Mouse (Mus musculus): ENCODE measurements at regions not wholly inside any gene's neighbourhood (a gene's known extent, or its start where the extent isn't known, plus 50 kb on each side); places are given as distances from the start of the nearest gene placed in this dataset.

- no peaks in the 10 kb centered on the region for H3K27me3 ChIP-seq (ENCODE audit: insufficient read depth, low read length)
- ATAC-seq (ENCODE audit: low FRiP score) (no peak), DNase-seq (ENCODE audit: low spot score) (no peak)
- TF ChIP-seq CTCF (IDR thresholded peaks at IDR 0.05) = no peak
- no peak overlapping the region for H3K27ac ChIP-seq (ENCODE audit: low read depth, low read length)
- no peak overlapping the region for H3K4me3 ChIP-seq (ENCODE audit: low read depth, low read length)
- H3K36me3 ChIP-seq (ENCODE audit: insufficient read depth, low read length) = no peaks in the 10 kb centered on the region
- WGBS = 85% methylated on average over 12 of the region's 12 CpGs
- no peaks in the 10 kb centered on the region for H3K4me1 ChIP-seq (ENCODE audit: insufficient read depth, low read length)
- H3K9me3 ChIP-seq (ENCODE audit: low read length) = no peaks in the 10 kb centered on the region
- H3K9ac ChIP-seq (replicated peaks; ENCODE audit: low read length, poor library complexity, severe bottlenecking) = no peak overlapping the region
- H3K4me2 ChIP-seq (ENCODE audit: low read depth, low read length, poor library complexity, severe bottlenecking) = no peak overlapping the region
Measured at GRCm38 (mm10) chr4:84088166-84088565, 562.8 kb downstream of the Ccdc171 start.

GRCm38 (mm10) chr4:84092509-84092908 is 567.2 kb downstream of the Ccdc171 start:
- H3K27ac ChIP-seq (ENCODE audit: low read depth, low read length) = no peak overlapping the region; the same call in 1 of the 2 replicates
- 47% methylated on average over 9 of the region's 9 CpGs for WGBS
- H3K27me3 ChIP-seq (ENCODE audit: insufficient read depth, low read length) = no peaks in the 10 kb centered on the region
- no peak overlapping the region for H3K4me2 ChIP-seq (ENCODE audit: low read depth, low read length, poor library complexity, severe bottlenecking)
- no peaks in the 10 kb centered on the region for H3K9me3 ChIP-seq (ENCODE audit: low read length)
- no peak overlapping the region for H3K9ac ChIP-seq (replicated peaks; ENCODE audit: low read length, poor library complexity, severe bottlenecking)
- H3K36me3 ChIP-seq (ENCODE audit: insufficient read depth, low read length) = no peaks in the 10 kb centered on the region
- 0 out of 2 replicates have a peak, but pooled peaks have one; percentile 14 for TF ChIP-seq CTCF (IDR thresholded peaks at IDR 0.05)
- no peak overlapping the region for H3K4me3 ChIP-seq (ENCODE audit: low read depth, low read length)
- no peaks in the 10 kb centered on the region for H3K4me1 ChIP-seq (ENCODE audit: insufficient read depth, low read length)
- 0 out of 2 replicates have a peak, but pooled peaks have one; percentile 49 for ATAC-seq (ENCODE audit: low FRiP score)
- DNase-seq (ENCODE audit: low spot score) = no peak

GRCm38 (mm10) chr4:84095237-84095636 is 569.9 kb downstream of the Ccdc171 start:
- Histone ChIP-seq H3K27ac (ENCODE audit: low read depth, low read length) (no peak overlapping the region), H3K9ac (replicated peaks; ENCODE audit: low read length, poor library complexity, severe bottlenecking) (no peak overlapping the region), H3K4me2 (ENCODE audit: low read depth, low read length, poor library complexity, severe bottlenecking) (no peak overlapping the region), H3K9me3 (ENCODE audit: low read length) (no peaks in the 10 kb centered on the region), H3K4me3 (ENCODE audit: low read depth, low read length) (no peak overlapping the region), H3K27me3 (ENCODE audit: insufficient read depth, low read length) (no peaks in the 10 kb centered on the region), H3K36me3 (ENCODE audit: insufficient read depth, low read length) (no peaks in the 10 kb centered on the region), H3K4me1 (ENCODE audit: insufficient read depth, low read length) (no peaks in the 10 kb centered on the region)
- no peak for ATAC-seq (ENCODE audit: low FRiP score)
- no peak for TF ChIP-seq CTCF (IDR thresholded peaks at IDR 0.05)
- no peak for DNase-seq (ENCODE audit: low spot score)
- WGBS = 89% methylated on average over 3 of the region's 3 CpGs

- 91% methylated on average over 4 of the region's 4 CpGs for WGBS
Measured at GRCm38 (mm10) chr4:84096081-84096480, 570.7 kb downstream of the Ccdc171 start.

GRCm38 (mm10) chr4:84099071-84099470 is 573.7 kb downstream of the Ccdc171 start:
- no peaks in the 10 kb centered on the region for H3K4me1 ChIP-seq (ENCODE audit: insufficient read depth, low read length)
- no peak for DNase-seq (ENCODE audit: low spot score)
- H3K9ac ChIP-seq (replicated peaks; ENCODE audit: low read length, poor library complexity, severe bottlenecking) = no peak overlapping the region
- no peak for TF ChIP-seq CTCF (IDR thresholded peaks at IDR 0.05)
- ATAC-seq (ENCODE audit: low FRiP score) = no peak
- H3K4me3 ChIP-seq (ENCODE audit: low read depth, low read length) = no peak overlapping the region
- no peak overlapping the region for H3K27ac ChIP-seq (ENCODE audit: low read depth, low read length)
- no peak overlapping the region for H3K4me2 ChIP-seq (ENCODE audit: low read depth, low read length, poor library complexity, severe bottlenecking)
- 82% methylated on average over 8 of the region's 8 CpGs for WGBS
- no peaks in the 10 kb centered on the region for H3K36me3 ChIP-seq (ENCODE audit: insufficient read depth, low read length)
- no peaks in the 10 kb centered on the region for H3K9me3 ChIP-seq (ENCODE audit: low read length)
- H3K27me3 ChIP-seq (ENCODE audit: insufficient read depth, low read length) = no peaks in the 10 kb centered on the region

More at GRCm38 (mm10) chr4:84096081-84096480, 570.7 kb downstream of the Ccdc171 start:
- no peaks in the 10 kb centered on the region for H3K36me3 ChIP-seq (ENCODE audit: insufficient read depth, low read length)
- no peak overlapping the region for H3K4me2 ChIP-seq (ENCODE audit: low read depth, low read length, poor library complexity, severe bottlenecking)
- no peaks in the 10 kb centered on the region for H3K9me3 ChIP-seq (ENCODE audit: low read length)
- ATAC-seq (ENCODE audit: low FRiP score) (no peak), DNase-seq (ENCODE audit: low spot score) (no peak)
- no peak overlapping the region for H3K9ac ChIP-seq (replicated peaks; ENCODE audit: low read length, poor library complexity, severe bottlenecking)
- no peak overlapping the region for H3K27ac ChIP-seq (ENCODE audit: low read depth, low read length)
- H3K4me1 ChIP-seq (ENCODE audit: insufficient read depth, low read length) = no peaks in the 10 kb centered on the region
- H3K27me3 ChIP-seq (ENCODE audit: insufficient read depth, low read length) = no peaks in the 10 kb centered on the region
- no peak overlapping the region for H3K4me3 ChIP-seq (ENCODE audit: low read depth, low read length)
- no peak for TF ChIP-seq CTCF (IDR thresholded peaks at IDR 0.05)

- Histone ChIP-seq H3K4me3 (ENCODE audit: low read depth, low read length) (no peak overlapping the region), H3K36me3 (ENCODE audit: insufficient read depth, low read length) (no peaks in the 10 kb centered on the region), H3K27me3 (ENCODE audit: insufficient read depth, low read length) (no peaks in the 10 kb centered on the region), H3K9ac (replicated peaks; ENCODE audit: low read length, poor library complexity, severe bottlenecking) (no peak overlapping the region), H3K27ac (ENCODE audit: low read depth, low read length) (no peak overlapping the region), H3K9me3 (ENCODE audit: low read length) (no peaks in the 10 kb centered on the region), H3K4me1 (ENCODE audit: insufficient read depth, low read length) (no peaks in the 10 kb centered on the region), H3K4me2 (ENCODE audit: low read depth, low read length, poor library complexity, severe bottlenecking) (no peak overlapping the region)
- no peak for TF ChIP-seq CTCF (IDR thresholded peaks at IDR 0.05)
- DNase-seq (ENCODE audit: low spot score) (no peak), ATAC-seq (ENCODE audit: low FRiP score) (no peak)
- 81% methylated on average over 6 of the region's 6 CpGs for WGBS
Measured at GRCm38 (mm10) chr4:84101923-84102322, 573.2 kb downstream of the Bnc2 start.

Measured in midbrain, postnatal 0 days (tissue).